Mouse (Mus musculus): Measurements from ENCODE around the gene Hdgfl1. TPM values are rescaled to one million over a fixed set of nuclear protein-coding genes. Genes with fewer than 3 reads are reported as not detected.

Gene Hdgfl1
- not detected for polyA plus RNA-seq (2015; fragmentation: Illumina TruSeq; extraction: RNeasy Lipid Tissue Mini Kit (QIAGEN cat#74804); ENCODE audit: low read depth, low replicate concordance)

GRCm38 (mm10) chr13:26769955-26770354, at the start of gene Hdgfl1:
TSS of gene Hdgfl1 (minus strand) at chr13:26770165.

All from brain, adult 10 weeks (tissue).